Mouse (Mus musculus): ENCODE results near the gene Immp2l. TPM values are rescaled to one million over a fixed set of nuclear protein-coding genes. Genes with fewer than 3 reads are reported as not detected.

Immp2l gene
- polyA plus RNA-seq, 1 experiment from 2014 or later = 8.1 TPM

- DNase-seq (ENCODE audit: low spot score) = no peak
- H3K36me3 ChIP-seq (ENCODE audit: control insufficient read depth, insufficient read depth, low read length) = no peaks in the 10 kb centered on the region
- 85% methylated on average over 2 of the region's 2 CpGs for WGBS
- H3K4me1 ChIP-seq (ENCODE audit: control insufficient read depth, insufficient read depth, low read length) = no peaks in the 10 kb centered on the region
- ATAC-seq (ENCODE audit: insufficient number of reproducible peaks, low FRiP score, low TSS enrichment, low read depth) = no peak
- H3K27ac ChIP-seq (replicated peaks; ENCODE audit: low read depth, low read length) = no peak overlapping the region
- H3K27me3 ChIP-seq (ENCODE audit: control insufficient read depth, insufficient read depth, low read length) = no peaks in the 10 kb centered on the region
- H3K4me3 ChIP-seq (ENCODE audit: low read depth, low read length) = no peak overlapping the region
- H3K9me3 ChIP-seq (ENCODE audit: control insufficient read depth, low read length) = no peaks in the 10 kb centered on the region
- H3K9ac ChIP-seq (ENCODE audit: low read length) = no peak overlapping the region
- H3K4me2 ChIP-seq (ENCODE audit: low read depth, severe bottlenecking) = no peak overlapping the region
Measured at GRCm38 (mm10) chr12:41647675-41648074, 623.8 kb downstream of the Immp2l start.

DNA sequence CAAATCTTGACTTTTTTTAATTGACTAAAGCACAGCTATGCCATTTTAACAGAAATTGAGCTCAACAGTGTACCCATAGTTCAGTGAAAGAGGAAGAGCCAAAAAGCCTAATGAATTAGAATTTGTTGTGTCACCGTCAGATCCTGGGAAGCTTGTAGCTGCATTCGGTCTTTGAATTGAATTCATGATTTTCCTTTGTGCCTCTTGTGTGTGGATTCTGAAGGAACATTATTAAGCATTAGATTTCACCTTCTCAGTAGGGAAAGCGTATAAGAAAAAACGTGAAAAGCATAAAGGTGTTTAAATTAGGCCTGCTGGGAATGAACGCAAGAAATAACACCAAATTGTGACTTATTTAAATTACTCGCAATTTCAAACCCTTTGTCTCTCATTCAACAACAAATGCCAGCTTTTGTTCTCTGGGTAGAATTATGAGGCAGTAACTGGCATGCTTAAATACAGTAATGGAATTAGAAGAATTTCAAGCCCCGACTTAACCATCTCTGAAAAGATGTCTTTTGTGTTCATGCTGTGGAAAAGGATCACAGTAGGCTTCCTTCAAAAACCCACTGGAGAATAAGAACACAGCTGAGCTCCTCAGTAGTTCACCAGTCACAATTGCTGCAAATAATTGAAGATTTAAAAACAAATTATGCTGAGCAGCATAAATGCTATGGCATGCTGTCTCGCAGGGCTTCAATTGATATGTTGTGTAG, 626.1 kb downstream of the Immp2l start:
- no peaks in the 10 kb centered on the region for H3K9me3 ChIP-seq (ENCODE audit: control insufficient read depth, low read length)
- WGBS = 74% methylated on average over 8 of the region's 8 CpGs
- no peaks in the 10 kb centered on the region for H3K36me3 ChIP-seq (ENCODE audit: control insufficient read depth, insufficient read depth, low read length)
- no peak overlapping the region for H3K9ac ChIP-seq (ENCODE audit: low read length)
- H3K27me3 ChIP-seq (ENCODE audit: control insufficient read depth, insufficient read depth, low read length) = no peaks in the 10 kb centered on the region
- no peak overlapping the region for H3K4me3 ChIP-seq (ENCODE audit: low read depth, low read length)
- no peak overlapping the region for H3K4me2 ChIP-seq (ENCODE audit: low read depth, severe bottlenecking)
- DNase-seq (ENCODE audit: low spot score) = no peak
- no peak for ATAC-seq (ENCODE audit: insufficient number of reproducible peaks, low FRiP score, low TSS enrichment, low read depth)
- no peak overlapping the region for H3K27ac ChIP-seq (replicated peaks; ENCODE audit: low read depth, low read length)
- H3K4me1 ChIP-seq (ENCODE audit: control insufficient read depth, insufficient read depth, low read length) = no peaks in the 10 kb centered on the region

DNA sequence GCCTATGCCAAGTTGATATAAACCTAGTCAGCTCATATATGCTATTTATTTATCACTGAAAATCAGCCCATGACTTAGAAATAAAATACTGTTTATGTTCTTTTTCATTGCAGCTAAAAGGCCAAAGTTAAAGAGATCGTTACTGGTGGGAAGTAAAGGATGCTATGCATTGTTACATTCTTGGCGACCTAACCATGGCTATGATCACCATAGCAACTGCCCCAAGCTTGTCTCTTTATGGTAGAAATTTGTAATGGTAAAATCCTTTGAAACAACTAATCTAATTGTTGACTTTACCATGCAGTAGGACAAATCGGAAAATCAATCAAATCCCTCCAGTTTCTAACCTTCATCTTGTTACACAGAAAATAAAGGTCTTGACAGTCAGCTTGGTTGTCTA, 644.4 kb downstream of the Immp2l start:
- Histone ChIP-seq H3K27me3 (ENCODE audit: control insufficient read depth, insufficient read depth, low read length) (no peaks in the 10 kb centered on the region), H3K36me3 (ENCODE audit: control insufficient read depth, insufficient read depth, low read length) (no peaks in the 10 kb centered on the region), H3K4me1 (ENCODE audit: control insufficient read depth, insufficient read depth, low read length) (no peaks in the 10 kb centered on the region), H3K27ac (replicated peaks; ENCODE audit: low read depth, low read length) (no peak overlapping the region), H3K4me3 (ENCODE audit: low read depth, low read length) (no peak overlapping the region), H3K9ac (ENCODE audit: low read length) (no peak overlapping the region), H3K4me2 (ENCODE audit: low read depth, severe bottlenecking) (no peak overlapping the region), H3K9me3 (ENCODE audit: control insufficient read depth, low read length) (no peaks in the 10 kb centered on the region)
- DNase-seq (ENCODE audit: low spot score) = no peak
- no peak for ATAC-seq (ENCODE audit: insufficient number of reproducible peaks, low FRiP score, low TSS enrichment, low read depth)
- WGBS = 82% methylated on average over 3 of the region's 3 CpGs

GRCm38 (mm10) chr12:41669481-41669880, 645.6 kb downstream of the Immp2l start:
- Histone ChIP-seq H3K4me1 (ENCODE audit: control insufficient read depth, insufficient read depth, low read length) (no peaks in the 10 kb centered on the region), H3K36me3 (ENCODE audit: control insufficient read depth, insufficient read depth, low read length) (no peaks in the 10 kb centered on the region), H3K9ac (ENCODE audit: low read length) (no peak overlapping the region), H3K9me3 (ENCODE audit: control insufficient read depth, low read length) (no peaks in the 10 kb centered on the region), H3K4me3 (ENCODE audit: low read depth, low read length) (no peak overlapping the region), H3K4me2 (ENCODE audit: low read depth, severe bottlenecking) (no peak overlapping the region), H3K27ac (replicated peaks; ENCODE audit: low read depth, low read length) (no peak overlapping the region), H3K27me3 (ENCODE audit: control insufficient read depth, insufficient read depth, low read length) (no peaks in the 10 kb centered on the region)
- 74% methylated on average over 1 of the region's 1 CpGs for WGBS
- DNase-seq (ENCODE audit: low spot score) = no peak
- ATAC-seq (ENCODE audit: insufficient number of reproducible peaks, low FRiP score, low TSS enrichment, low read depth) = no peak

DNA sequence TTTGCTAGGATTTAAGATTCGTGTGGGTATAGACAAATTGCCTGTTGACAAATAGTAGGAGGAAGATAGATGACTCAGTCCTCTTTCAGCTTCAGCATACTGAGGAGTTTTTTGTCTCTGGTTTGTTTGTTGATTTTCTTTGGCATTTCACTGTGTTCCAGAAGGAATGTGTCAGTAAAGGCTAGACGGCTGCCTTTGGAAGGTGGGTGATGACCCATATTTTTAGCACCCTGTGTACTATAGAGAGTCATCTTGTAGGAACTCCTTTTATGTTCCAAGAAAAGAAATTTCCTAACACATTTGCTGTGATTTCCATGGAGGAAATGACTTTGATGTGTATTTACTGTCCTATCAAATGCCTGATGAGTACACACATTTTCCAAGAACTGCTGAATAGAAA, 651.0 kb downstream of the Immp2l start:
- Histone ChIP-seq H3K4me3 (ENCODE audit: low read depth, low read length) (no peak overlapping the region), H3K27me3 (ENCODE audit: control insufficient read depth, insufficient read depth, low read length) (no peaks in the 10 kb centered on the region), H3K4me2 (ENCODE audit: low read depth, severe bottlenecking) (no peak overlapping the region), H3K4me1 (ENCODE audit: control insufficient read depth, insufficient read depth, low read length) (no peaks in the 10 kb centered on the region), H3K27ac (replicated peaks; ENCODE audit: low read depth, low read length) (no peak overlapping the region), H3K9ac (ENCODE audit: low read length) (no peak overlapping the region), H3K36me3 (ENCODE audit: control insufficient read depth, insufficient read depth, low read length) (no peaks in the 10 kb centered on the region), H3K9me3 (ENCODE audit: control insufficient read depth, low read length) (no peaks in the 10 kb centered on the region)
- WGBS = 61% methylated on average over 2 of the region's 2 CpGs
- DNase-seq (ENCODE audit: low spot score) = no peak
- ATAC-seq (ENCODE audit: insufficient number of reproducible peaks, low FRiP score, low TSS enrichment, low read depth) = no peak

GRCm38 (mm10) chr12:41680141-41680540, 656.3 kb downstream of the Immp2l start:
- no peaks in the 10 kb centered on the region for H3K4me1 ChIP-seq (ENCODE audit: control insufficient read depth, insufficient read depth, low read length)
- no peak overlapping the region for H3K4me2 ChIP-seq (ENCODE audit: low read depth, severe bottlenecking)
- no peaks in the 10 kb centered on the region for H3K36me3 ChIP-seq (ENCODE audit: control insufficient read depth, insufficient read depth, low read length)
- no peaks in the 10 kb centered on the region for H3K27me3 ChIP-seq (ENCODE audit: control insufficient read depth, insufficient read depth, low read length)
- ATAC-seq (ENCODE audit: insufficient number of reproducible peaks, low FRiP score, low TSS enrichment, low read depth) (no peak), DNase-seq (ENCODE audit: low spot score) (no peak)
- no peaks in the 10 kb centered on the region for H3K9me3 ChIP-seq (ENCODE audit: control insufficient read depth, low read length)
- no peak overlapping the region for H3K27ac ChIP-seq (replicated peaks; ENCODE audit: low read depth, low read length)
- H3K9ac ChIP-seq (ENCODE audit: low read length) = no peak overlapping the region
- no peak overlapping the region for H3K4me3 ChIP-seq (ENCODE audit: low read depth, low read length)
- WGBS = 88% methylated on average over 1 of the region's 1 CpGs

- WGBS = 68% methylated on average over 1 of the region's 1 CpGs
- Histone ChIP-seq H3K9me3 (ENCODE audit: control insufficient read depth, low read length) (no peaks in the 10 kb centered on the region), H3K27ac (replicated peaks; ENCODE audit: low read depth, low read length) (no peak overlapping the region), H3K4me2 (ENCODE audit: low read depth, severe bottlenecking) (no peak overlapping the region), H3K36me3 (ENCODE audit: control insufficient read depth, insufficient read depth, low read length) (no peaks in the 10 kb centered on the region), H3K4me3 (ENCODE audit: low read depth, low read length) (no peak overlapping the region), H3K9ac (ENCODE audit: low read length) (no peak overlapping the region), H3K27me3 (ENCODE audit: control insufficient read depth, insufficient read depth, low read length) (no peaks in the 10 kb centered on the region), H3K4me1 (ENCODE audit: control insufficient read depth, insufficient read depth, low read length) (no peaks in the 10 kb centered on the region)
- no peak for ATAC-seq (ENCODE audit: insufficient number of reproducible peaks, low FRiP score, low TSS enrichment, low read depth)
- DNase-seq (ENCODE audit: low spot score) = no peak
Measured at GRCm38 (mm10) chr12:41682141-41682540, 658.3 kb downstream of the Immp2l start.

DNA sequence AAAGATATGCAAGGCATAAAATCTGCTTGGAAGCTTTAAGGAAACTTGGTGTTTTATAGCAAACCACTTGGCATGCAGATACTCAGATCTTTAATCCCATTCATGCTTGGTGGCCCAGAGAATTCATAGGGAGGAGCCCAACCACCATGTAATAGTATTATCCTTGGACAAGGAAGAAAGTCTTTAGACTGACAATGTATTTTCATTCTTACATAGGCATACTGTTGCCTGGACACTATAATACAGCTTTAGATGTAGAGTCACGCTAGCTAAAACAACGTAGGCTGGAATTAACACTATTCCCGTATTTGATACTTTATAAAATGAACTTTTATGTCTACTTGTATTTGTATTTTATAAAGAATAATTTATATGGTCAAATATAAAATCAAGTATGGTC, 665.9 kb downstream of the Immp2l start:
- H3K9ac ChIP-seq (ENCODE audit: low read length) = no peak overlapping the region
- no peak for ATAC-seq (ENCODE audit: insufficient number of reproducible peaks, low FRiP score, low TSS enrichment, low read depth)
- H3K4me2 ChIP-seq (ENCODE audit: low read depth, severe bottlenecking) = no peak overlapping the region
- no peaks in the 10 kb centered on the region for H3K9me3 ChIP-seq (ENCODE audit: control insufficient read depth, low read length)
- no peaks in the 10 kb centered on the region for H3K36me3 ChIP-seq (ENCODE audit: control insufficient read depth, insufficient read depth, low read length)
- no peak overlapping the region for H3K27ac ChIP-seq (replicated peaks; ENCODE audit: low read depth, low read length)
- DNase-seq (ENCODE audit: low spot score) = no peak
- H3K27me3 ChIP-seq (ENCODE audit: control insufficient read depth, insufficient read depth, low read length) = no peaks in the 10 kb centered on the region
- no peaks in the 10 kb centered on the region for H3K4me1 ChIP-seq (ENCODE audit: control insufficient read depth, insufficient read depth, low read length)
- no peak overlapping the region for H3K4me3 ChIP-seq (ENCODE audit: low read depth, low read length)
- 94% methylated on average over 3 of the region's 3 CpGs for WGBS

- Histone ChIP-seq H3K4me3 (ENCODE audit: low read depth, low read length) (no peak overlapping the region), H3K9me3 (ENCODE audit: control insufficient read depth, low read length) (no peaks in the 10 kb centered on the region), H3K4me1 (ENCODE audit: control insufficient read depth, insufficient read depth, low read length) (no peaks in the 10 kb centered on the region), H3K4me2 (ENCODE audit: low read depth, severe bottlenecking) (no peak overlapping the region), H3K27me3 (ENCODE audit: control insufficient read depth, insufficient read depth, low read length) (no peaks in the 10 kb centered on the region), H3K36me3 (ENCODE audit: control insufficient read depth, insufficient read depth, low read length) (no peaks in the 10 kb centered on the region), H3K9ac (ENCODE audit: low read length) (no peak overlapping the region), H3K27ac (replicated peaks; ENCODE audit: low read depth, low read length) (no peak overlapping the region)
- ATAC-seq (ENCODE audit: insufficient number of reproducible peaks, low FRiP score, low TSS enrichment, low read depth) (no peak), DNase-seq (ENCODE audit: low spot score) (no peak)
- WGBS = 92% methylated on average over 2 of the region's 2 CpGs
Measured at GRCm38 (mm10) chr12:41710608-41711007, 686.7 kb downstream of the Immp2l start.

Data from limb, embryonic 11.5 days (tissue).